Mouse (Mus musculus) MEL (cell line): Measurements from ENCODE around the gene Trmt2a.

Experiments
- BHLHE40 ChIP-seq: IDR thresholded peaks from 2 replicates; pipeline ENCODE4 v1.6.1; 2012; ENCODE audit warnings: low read depth, mild to moderate bottlenecking, inconsistent platforms, low read length, improper control_type of control experiment, borderline replicate concordance
- CTCF ChIP-seq, 3 experiments: IDR thresholded peaks in 2 of 3; conservative IDR thresholded peaks in 1 of 3; 2 replicates each; pipeline ENCODE4 v1.5.1; 2011 to 2012; ENCODE audit warnings: low read length in 3 of 3, low read depth in 2 of 3, mild to moderate bottlenecking in 2 of 3, improper control_type of control experiment in 1 of 3, inconsistent platforms in 1 of 3, mixed read lengths in 1 of 3, moderate library complexity in 1 of 3; ENCODE audit not compliant: control insufficient read depth in 1 of 3, insufficient read depth in 1 of 3, poor library complexity in 1 of 3, severe bottlenecking in 1 of 3
- JUND ChIP-seq: IDR thresholded peaks from 2 replicates; pipeline ENCODE4 v1.6.1; 2011; ENCODE audit warnings: low read depth, mild to moderate bottlenecking, improper control_type of control experiment, low read length
- NRF1 ChIP-seq: IDR thresholded peaks from 2 replicates; pipeline ENCODE4 v1.6.1; 2014; ENCODE audit warnings: low read depth, mild to moderate bottlenecking, inconsistent platforms, low read length, improper control_type of control experiment, moderate library complexity; ENCODE audit not compliant: poor library complexity, insufficient read depth, severe bottlenecking
- ZKSCAN1 ChIP-seq: IDR thresholded peaks from 2 replicates; pipeline ENCODE4 v1.6.1; 2012; ENCODE audit warnings: low read depth, mild to moderate bottlenecking, inconsistent platforms, low read length, improper control_type of control experiment, moderate library complexity

DNA sequence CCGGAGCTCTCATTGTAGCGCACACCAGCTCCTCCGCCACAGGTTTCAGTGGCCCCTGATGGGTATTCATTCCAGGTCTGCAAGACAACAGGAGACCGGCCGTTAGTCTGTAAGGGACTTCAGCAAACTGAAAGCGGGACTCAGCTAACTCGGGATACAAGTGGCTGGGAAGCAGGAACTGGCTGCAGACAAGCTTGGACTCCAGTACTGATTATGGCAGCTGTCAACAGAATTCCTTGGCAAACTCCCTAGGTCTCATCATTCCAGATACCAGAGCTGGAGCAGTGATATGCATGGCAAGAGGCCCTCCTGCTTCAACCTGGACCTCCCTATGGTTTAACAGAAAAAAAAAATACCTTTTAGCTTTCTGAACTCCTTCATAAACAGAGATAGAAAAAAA, 33.6 kb upstream of the Trmt2a start:
- TF ChIP-seq JUND (no peak), NRF1 (no peak), ZKSCAN1 (no peak), CTCF (IDR thresholded peaks at IDR 0.05 in 2 of 3, conservative IDR thresholded peaks at IDR 0.05 in 1 of 3; ENCODE audit: control insufficient read depth in 1 of 3, insufficient read depth in 1 of 3, low read depth in 2 of 3, low read length in 3 of 3, poor library complexity in 1 of 3, severe bottlenecking in 1 of 3) (no peak), BHLHE40 (no peak)
